Mouse (Mus musculus) activated CD4-positive, CD25-positive, alpha-beta regulatory T cell (primary cell): ENCODE measurements around the gene Zfp719. TPM values are rescaled to one million over a fixed set of nuclear protein-coding genes. Genes with fewer than 3 reads are reported as not detected.

Experiments used
- polyA plus RNA-seq, 2 experiments: library from polyadenylated mRNA; unstranded; fragments of 100-300 nt; shearing (Covaris generic); gene quantifications; one replicate each; pipeline ENCODE4 v1.2.1; 2017

Zfp719 gene
- 10 to 100 TPM in 1 of 2 experiments, 1 to 10 TPM in 1; 8.5 to 10.1 TPM for polyA plus RNA-seq

DNA sequence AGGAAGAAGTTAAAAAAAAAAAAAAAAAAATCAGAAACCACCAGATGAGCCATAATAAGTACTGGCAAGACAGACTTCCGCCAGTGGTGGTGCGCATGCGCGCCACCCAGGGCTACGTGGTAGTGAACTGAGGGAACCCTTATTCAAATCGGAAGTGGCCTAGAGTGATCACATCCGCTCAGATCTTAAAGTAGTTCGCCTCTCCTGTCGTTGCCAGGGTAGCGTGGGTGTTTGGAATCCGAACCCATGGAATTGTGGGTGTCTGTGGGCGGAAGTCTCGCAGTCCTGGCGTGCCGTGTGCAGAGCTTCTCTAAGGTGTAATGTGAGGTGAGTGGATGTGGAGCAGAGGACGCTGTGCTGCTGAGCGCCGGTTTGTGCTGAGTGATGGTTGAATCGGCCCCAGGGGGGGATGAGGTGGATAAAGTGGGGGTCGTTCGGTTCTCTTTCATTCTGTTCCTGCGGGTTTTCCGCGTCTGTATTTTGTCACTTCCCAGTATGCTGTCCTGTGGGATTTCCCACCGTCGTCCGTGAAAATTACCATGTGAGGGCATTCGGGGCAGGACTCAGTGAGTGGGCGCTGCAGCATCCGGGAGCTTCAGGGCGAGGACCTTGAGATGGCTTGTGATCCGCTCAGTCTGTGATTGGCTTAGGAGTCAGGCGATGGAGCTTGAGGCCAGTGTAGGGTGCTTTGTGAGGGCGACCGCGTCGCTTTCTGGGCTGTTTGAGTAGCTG is at the start of gene Zfp719:
TSS of gene Zfp719 (plus strand) at position 171 of the 732 bp plus-strand sequence.

DNA sequence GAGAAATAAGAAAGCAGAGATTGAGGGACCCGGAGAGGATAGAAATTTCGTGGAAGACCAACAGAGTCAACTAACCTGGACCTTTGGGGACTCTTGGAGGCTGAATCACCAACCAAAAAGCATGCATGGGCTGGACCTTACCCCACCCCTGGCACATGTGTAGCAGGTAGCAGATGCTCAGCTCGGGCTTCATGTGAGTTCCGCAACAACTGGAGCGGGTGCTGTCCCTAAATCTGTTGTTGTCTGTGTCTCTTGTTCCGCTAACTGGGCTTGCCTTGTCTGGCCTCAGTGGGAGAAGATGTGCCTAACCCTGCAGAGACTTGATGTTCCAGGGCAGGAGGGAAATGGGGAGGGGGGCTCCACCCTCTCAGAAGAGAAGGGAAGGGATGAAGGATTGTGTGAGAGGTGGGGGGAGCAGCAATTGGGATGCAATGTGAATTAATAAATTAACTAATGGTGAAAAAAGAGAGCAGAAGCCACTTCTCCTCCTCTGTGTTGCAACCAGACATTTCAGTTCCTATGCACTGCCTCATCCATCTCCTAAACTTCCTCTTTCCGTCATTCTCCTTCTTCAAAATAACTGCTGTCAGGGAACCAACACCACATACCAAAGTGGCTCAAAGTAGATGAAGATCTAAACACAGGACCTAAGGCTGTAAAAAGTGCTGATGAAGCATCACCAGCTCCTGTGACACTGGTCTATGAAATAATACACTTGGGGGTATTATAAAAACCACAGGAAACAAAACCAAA is 35.0 kb upstream of the Zfp719 start, which contains the start of gene Cd33:
TSS of gene Cd33 (minus strand) at position 204 of the 753 bp plus-strand sequence.

DNA sequence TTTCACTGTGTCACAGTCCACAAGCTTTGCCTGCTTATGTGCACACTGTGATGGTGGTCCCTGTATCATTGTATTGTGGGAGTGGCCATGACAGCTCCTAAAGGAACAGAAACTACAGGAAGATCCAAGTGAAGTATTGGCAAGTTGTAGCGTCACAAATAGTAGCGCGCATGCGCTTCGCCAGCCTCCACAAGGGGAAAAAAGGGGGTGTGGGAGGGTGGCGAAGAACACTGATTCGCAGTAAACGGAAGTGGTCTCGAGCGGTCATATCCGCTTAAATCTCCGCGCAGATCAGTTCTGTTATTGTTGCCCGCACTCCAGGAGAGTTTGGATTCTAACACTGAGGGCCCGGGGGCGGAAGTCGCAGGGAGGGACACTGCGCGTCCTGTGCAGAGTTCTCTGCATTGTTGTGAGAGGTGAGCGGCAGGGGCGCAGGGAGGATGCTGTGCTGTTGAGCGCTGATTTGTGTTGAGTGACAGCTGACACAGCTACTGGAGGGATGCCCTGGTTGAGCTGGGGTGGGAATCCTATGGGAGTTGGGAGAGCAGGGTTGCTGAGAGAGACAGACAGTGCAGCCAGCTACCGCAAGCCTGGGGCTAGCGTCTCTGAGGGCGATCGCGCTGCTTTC is 17.3 kb upstream of the Zfp719 start, which contains the start of gene Zfp658:
TSS of gene Zfp658 (plus strand) at position 251 of the 628 bp plus-strand sequence.

DNA sequence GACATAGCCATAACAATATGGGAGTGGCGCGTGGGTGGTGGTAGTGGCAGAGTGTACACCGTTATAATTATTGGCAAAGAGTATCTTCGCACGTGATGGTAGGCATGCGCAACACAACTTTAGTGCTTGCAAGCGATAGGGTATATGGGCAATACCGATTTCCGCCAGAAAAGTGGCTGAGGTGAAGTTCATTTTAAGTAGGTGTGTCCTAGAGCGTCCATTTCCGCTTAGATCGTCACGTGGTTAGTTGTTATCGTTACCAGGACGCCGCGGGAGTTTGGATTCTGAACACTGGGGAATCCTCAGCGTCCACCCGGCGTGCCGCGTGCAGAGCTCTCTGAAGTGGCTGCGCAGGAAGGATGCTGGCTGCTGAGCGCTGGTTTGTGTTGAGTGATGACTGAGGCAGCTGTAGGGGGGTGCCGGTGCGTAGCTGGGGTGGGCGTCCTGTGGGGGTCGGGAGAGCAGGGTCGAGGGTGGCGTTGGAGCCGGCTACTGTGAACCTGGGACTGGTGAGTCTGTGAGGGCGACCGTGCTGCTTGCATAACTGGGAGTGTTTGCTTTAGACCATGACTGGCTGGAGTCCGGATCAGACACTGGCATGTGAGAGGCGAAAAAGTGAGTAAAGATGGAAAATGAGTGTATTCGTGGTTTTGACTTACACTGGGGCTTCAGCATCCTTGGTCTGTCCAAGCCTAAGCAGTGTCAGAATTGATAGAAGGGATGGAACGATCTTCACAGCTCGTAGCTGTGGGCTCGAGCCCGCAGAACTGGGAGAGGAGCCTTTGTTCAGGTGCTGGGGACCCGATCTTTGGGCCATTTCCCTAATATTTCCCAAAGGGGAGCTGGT is 27.7 kb downstream of the Zfp719 start, which contains the start of gene Zfp819:
TSS of gene Zfp819 (plus strand) at position 274 of the 847 bp plus-strand sequence.

DNA sequence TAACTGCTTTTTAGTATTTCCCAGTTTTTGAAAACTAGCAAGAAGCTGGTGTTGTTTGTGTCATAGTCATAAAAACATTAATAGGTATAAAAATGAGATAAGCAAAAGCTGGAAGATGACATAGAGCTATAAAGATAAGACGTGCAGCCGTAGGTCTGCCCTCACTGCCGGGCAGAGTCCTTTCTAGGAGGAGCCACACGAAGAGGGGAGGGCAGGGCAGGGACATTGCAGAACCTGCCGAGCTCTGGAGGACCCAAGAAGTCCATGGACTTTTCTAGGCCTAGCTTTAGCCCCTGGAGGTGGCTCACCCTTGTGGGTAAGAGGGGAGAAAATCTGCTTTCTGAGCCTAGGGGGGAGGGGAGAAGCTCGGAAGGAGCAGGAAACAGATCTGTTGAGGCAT is 55.1 kb downstream of the Zfp719 start, which contains the start of gene Ceacam18:
TSS of gene Ceacam18 (plus strand) at position 208 of the 400 bp plus-strand sequence.

Other genes starting within 250 kb of the Zfp719 start
- under 1 TPM; 0.24 to 1.00 TPM for gene Siglecf, start 228.3 kb upstream of the Zfp719 start, polyA plus RNA-seq
- gene Siglecg, start 171.4 kb upstream of the Zfp719 start, polyA plus RNA-seq: 1 to 10 TPM in 1 of 2 experiments, under 1 TPM in 1; 0.66 to 1.6 TPM
- gene Lim2, start 151.9 kb upstream of the Zfp719 start, polyA plus RNA-seq: not detected
- 100 to 1,000 TPM; 231 to 393 TPM for gene Nkg7, start 142.5 kb upstream of the Zfp719 start, polyA plus RNA-seq
- under 1 TPM in 1 of 2 experiments, not detected in 1; 0.45 TPM for gene Cldnd2, start 138.8 kb upstream of the Zfp719 start, polyA plus RNA-seq
- 100 to 1,000 TPM; 142 to 168 TPM for gene Etfb, start 135.5 kb upstream of the Zfp719 start, polyA plus RNA-seq
- not detected for gene Gm45233, start 135.5 kb upstream of the Zfp719 start, polyA plus RNA-seq
- gene Vsig10l, start 116.5 kb upstream of the Zfp719 start, polyA plus RNA-seq: 1 to 10 TPM; 4.1 to 5.4 TPM
- not detected for gene Iglon5, start 89.5 kb upstream of the Zfp719 start, polyA plus RNA-seq
- under 1 TPM; 0.04 to 0.07 TPM for gene 4931406B18Rik, start 73.7 kb upstream of the Zfp719 start, polyA plus RNA-seq
- not detected for gene Cd33, start 35.2 kb upstream of the Zfp719 start, polyA plus RNA-seq
- gene Zfp658, start 17.4 kb upstream of the Zfp719 start, polyA plus RNA-seq: 1 to 10 TPM; 3.5 to 4.6 TPM
- gene Zfp819, start 27.6 kb downstream of the Zfp719 start, polyA plus RNA-seq: under 1 TPM in 1 of 2 experiments, not detected in 1; 0.07 TPM
- gene Ceacam18, start 55.1 kb downstream of the Zfp719 start, polyA plus RNA-seq: not detected
- gene Siglece, start 80.6 kb downstream of the Zfp719 start, polyA plus RNA-seq: under 1 TPM; 0.51 to 0.80 TPM
- gene Ctu1, start 92.4 kb downstream of the Zfp719 start, polyA plus RNA-seq: 10 to 100 TPM in 1 of 2 experiments, 1 to 10 TPM in 1; 8.3 to 13.4 TPM
- gene Klk14, start 110.8 kb downstream of the Zfp719 start, polyA plus RNA-seq: not detected
- not detected for gene Klk13, start 133.0 kb downstream of the Zfp719 start, polyA plus RNA-seq
- gene Klk12, start 189.3 kb downstream of the Zfp719 start, polyA plus RNA-seq: under 1 TPM in 1 of 2 experiments, not detected in 1; 0.18 TPM
- gene Klk11, start 195.0 kb downstream of the Zfp719 start, polyA plus RNA-seq: under 1 TPM in 1 of 2 experiments, not detected in 1; 0.29 TPM
- under 1 TPM in 1 of 2 experiments, not detected in 1; 0.25 TPM for gene Klk10, start 201.4 kb downstream of the Zfp719 start, polyA plus RNA-seq
- 1 to 10 TPM in 1 of 2 experiments, under 1 TPM in 1; 0.61 to 1.0 TPM for gene Klk9, start 212.3 kb downstream of the Zfp719 start, polyA plus RNA-seq
- 100 to 1,000 TPM; 133 to 264 TPM for gene Klk8, start 218.0 kb downstream of the Zfp719 start, polyA plus RNA-seq
- gene Klk7, start 231.7 kb downstream of the Zfp719 start, polyA plus RNA-seq: under 1 TPM; 0.29 to 0.38 TPM
- gene Klk6, start 244.9 kb downstream of the Zfp719 start, polyA plus RNA-seq: under 1 TPM in 1 of 2 experiments, not detected in 1; 0.37 TPM